Mouse (Mus musculus) heart, postnatal 4 days (tissue): ENCODE data around the gene Sdf4. TPM values are rescaled to one million over a fixed set of nuclear protein-coding genes. Genes with fewer than 3 reads are reported as not detected.

Source experiments
- DNase-seq: peaks from one replicate; pipeline ENCODE4 v3.0.0; 2021
- total RNA-seq, 2 experiments: library from RNA; stranded (reverse); gene quantifications; 2 replicates each; pipeline ENCODE4 v1.2.3; 2021

Sdf4 gene
- total RNA-seq, 2 experiments from 2014 or later = 107 to 109 TPM

DNA sequence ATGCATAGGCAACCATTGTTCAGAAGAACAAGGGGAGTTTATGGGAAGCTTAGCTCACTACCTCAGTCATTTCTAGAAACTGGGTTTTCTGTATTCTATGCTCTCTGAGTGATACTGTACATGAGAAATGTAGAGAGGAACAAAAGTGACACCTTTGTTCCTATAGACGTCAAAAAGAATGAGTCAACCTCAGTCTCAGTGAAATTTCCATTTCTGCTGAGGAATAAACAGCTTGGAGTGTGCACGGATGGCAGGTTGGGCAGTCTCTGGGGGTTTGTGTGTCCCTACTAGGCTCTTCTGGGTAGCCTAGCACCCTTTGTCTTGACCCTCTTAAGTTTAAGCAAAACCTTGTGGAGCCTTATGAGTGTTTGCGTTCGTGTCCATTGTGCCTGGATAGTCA lies 15.7 kb downstream of the Sdf4 start:
- DNase-seq = no peak

DNA sequence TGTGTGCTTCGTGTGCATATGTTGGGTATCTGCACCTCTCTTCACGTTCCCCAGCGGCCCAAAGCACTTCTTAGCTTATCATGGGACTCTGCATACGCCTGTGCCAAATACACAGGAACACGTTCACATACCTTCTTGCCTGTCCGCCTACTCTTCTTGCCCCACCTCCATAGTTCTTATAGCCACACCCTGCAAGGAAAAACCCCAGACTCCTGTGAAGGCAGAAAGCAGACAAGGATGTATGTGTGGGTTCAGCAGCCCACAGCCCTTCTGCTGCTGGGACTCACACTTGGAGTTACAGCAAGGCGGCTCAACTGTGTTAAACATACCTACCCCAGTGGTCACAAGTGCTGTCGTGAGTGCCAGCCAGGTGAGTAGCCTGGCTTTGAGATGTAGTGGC lies 21.0 kb downstream of the Sdf4 start, which contains the start of gene Tnfrsf4:
Gene Tnfrsf4, plus strand, starts transcription at position 207 of the 400 bp plus-strand sequence.
- DNase-seq = no peak

DNA sequence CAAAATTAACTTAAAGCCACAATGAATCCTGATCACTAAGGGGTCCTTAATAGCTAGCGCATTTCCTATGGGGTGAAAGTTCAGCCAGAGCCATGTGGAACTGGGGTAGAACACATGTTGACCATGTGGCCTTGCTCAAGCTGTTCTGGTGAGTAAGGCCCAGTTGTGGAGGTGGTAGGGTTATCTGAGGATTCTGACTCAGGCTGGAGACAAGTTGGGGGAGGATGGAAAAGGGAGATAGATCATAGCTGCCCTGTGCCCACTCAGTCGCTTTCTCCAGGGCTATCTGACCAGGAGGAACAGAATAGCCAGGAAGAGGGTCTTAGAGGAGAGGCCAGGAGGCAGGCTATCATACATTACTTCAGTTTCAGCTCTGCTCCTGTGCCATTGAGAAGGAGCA lies 21.8 kb downstream of the Sdf4 start:
- no peak for DNase-seq

DNA sequence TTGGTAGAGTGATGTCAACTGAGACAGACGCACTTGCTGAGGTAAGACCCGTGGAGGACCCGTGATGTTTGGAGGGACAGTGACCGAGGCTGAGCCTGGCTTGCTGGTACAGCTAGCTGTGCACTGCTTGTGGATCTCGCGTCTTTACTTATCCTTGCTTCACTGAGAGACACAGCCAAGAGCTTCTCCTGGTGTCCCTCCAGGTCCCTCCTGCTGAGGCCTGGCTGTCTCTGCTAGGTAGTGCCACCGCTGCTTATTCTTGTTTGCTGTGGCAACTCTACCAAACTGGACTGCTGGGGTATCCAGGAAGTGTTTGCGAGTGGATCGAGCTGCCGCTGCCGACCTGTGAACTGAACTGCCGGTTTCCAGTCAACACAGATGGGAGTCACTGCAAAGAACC lies 27.1 kb downstream of the Sdf4 start:
- DNase-seq = no peak

DNA sequence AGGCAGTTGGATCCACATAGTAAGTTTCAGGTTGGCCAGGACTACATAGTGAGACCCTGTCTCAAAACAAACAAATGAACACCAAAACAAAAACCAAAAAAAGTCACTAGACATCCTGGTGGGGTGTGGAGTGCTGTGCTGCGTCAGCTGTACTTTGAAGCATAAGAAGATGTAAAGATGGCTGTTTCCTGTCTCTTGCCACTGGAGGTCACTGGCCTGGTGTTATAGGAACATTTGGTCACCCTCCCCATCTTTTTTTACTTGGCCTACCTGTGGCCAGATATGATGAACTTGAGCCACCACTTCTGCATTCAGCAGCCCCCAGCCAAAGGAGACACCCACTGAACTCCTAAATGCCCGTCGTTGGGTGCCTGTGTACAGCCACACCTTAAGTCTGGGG lies 28.7 kb downstream of the Sdf4 start:
- no peak for DNase-seq

DNA sequence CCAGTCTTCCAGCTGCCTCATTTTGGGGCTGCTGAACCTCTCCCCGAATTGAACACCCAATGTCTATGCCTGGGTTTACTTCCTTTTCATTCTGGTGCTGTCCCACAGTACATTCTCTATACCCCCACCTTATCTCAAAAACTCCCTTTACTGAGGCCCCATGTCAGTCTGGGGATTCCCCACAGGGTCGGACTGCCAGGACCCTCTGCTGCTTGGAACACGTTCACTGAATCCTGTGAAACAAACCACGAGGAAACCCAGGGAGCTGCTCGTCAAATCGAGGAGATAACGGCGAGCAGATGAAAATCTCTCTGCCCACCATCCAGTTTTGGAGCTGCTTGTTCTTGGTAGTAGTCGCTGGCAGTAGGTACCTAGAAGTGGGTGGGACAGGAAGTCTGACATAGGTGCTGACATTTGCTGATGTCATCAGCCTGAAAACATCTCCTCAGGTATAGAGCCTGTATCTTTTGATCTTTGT lies 29.3 kb downstream of the Sdf4 start:
- DNase-seq = no peak

DNA sequence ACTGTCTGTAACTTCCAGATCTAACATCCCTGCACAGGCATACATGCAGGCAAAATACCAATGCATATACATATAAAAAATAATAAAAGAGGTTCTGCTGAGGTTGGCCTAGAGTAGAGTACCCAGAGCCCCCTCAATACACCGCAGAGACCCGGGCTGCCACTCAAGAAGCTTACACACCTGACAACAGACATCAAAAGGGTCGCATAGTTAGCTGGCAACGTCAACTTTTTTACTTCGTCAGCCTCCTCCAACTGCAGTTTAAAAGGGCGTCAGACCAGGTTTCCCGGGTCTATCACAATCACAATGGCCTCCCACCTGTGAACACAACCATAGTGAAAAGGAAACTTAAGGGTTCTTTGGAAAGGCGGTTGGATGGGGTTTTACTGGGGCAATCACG lies 30.8 kb downstream of the Sdf4 start:
- DNase-seq = no peak

DNA sequence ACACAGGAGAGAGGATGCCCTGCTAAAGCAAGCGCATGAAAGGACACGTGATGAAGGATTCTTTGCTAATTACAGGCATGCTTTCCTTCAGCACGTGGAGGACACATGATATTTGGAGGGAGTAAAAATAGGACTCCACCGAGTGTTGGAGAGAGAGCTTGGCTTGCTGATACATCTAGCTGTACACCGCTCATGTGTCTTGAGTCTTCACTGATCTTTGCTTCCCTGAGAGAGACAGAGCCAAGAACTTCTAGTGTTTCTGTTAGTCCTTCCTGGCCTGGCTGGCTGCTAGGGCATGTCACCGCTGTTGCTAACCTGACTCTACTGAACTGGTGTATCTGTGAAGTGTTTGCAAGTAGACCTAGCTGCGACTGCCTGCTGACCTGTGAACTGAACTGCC lies 31.5 kb downstream of the Sdf4 start:
- no peak for DNase-seq

DNA sequence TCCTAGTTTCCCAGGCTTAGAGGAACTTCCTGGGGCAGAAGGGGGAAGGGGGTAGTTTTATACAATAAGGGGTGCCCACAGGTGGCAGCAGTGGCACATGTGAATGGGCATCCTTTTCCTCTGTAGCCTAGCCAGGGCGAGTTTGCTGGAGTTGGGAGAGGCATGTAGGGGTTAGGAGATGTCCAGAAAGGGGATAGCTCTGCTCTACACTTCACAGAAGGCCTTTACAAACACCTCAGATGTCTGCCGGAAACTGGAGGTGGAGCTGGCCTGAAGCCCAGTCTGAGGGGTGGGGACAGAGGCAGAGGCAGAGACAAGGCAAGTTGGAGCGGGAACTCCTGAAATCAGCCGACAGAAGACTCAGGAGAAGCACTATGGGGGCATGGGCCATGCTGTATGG lies 33.3 kb downstream of the Sdf4 start, which contains the start of gene Tnfrsf18:
Gene Tnfrsf18, plus strand, starts transcription at position 152 of the 400 bp plus-strand sequence.
- DNase-seq = peak; percentile 70

DNA sequence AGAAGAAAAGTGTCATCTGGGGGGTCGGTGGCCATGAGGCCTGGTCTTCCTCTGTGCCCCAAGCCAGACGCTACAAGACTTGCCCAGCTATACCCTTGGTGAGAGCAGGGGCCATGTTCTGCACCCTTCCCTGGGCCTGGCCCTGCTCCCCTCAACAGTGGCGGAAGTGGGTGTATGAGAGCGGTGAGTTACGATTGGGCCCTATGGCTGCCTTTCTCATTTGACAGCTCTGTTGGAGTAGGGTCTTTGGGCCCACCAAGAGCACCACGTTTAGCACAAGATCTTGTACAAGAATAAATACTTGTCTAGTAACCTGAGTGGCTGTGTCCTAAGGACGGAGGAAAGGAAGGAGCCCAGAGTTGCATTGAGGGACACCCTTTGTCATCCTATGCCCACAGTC lies 35.9 kb downstream of the Sdf4 start:
- no peak for DNase-seq

DNA sequence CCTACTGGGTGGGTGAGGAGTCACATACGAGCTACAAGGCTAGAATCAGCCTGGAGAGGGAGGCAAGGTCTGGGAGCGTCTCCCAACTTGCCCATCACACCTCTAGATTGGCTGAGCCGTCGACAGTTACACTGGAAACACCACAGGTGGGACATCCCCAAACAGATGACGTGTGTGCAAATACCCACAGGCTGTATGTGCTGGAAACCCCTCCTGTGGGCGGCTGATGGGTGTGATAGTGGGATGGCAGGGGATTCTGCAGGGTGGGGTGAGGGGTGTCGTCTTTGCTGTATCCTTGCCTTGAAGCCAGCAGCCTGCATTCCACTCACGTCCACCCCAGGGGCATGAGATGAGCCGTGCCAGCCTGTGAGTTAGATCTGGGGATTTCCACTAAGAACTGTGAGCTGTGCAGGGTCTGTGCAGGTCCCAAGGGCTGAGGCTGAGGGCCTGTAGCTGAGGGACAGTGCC lies 38.0 kb downstream of the Sdf4 start:
- DNase-seq = no peak

DNA sequence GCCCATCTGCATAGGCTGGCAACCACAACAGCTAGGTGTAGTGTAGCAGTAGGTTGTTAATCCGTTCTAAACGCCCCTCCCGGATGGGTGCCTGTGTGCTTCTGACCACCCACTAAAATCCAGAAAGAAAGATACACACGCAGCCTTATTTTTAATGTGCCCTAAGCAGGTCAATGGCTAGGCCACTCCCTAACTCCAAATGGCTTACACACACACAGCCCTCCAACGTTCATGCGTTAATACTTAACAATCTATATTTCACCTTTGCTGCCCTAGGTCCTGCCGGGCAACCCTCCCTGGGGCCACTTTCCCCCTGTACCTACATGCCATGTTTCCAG lies 38.6 kb downstream of the Sdf4 start:
- no peak for DNase-seq

DNA sequence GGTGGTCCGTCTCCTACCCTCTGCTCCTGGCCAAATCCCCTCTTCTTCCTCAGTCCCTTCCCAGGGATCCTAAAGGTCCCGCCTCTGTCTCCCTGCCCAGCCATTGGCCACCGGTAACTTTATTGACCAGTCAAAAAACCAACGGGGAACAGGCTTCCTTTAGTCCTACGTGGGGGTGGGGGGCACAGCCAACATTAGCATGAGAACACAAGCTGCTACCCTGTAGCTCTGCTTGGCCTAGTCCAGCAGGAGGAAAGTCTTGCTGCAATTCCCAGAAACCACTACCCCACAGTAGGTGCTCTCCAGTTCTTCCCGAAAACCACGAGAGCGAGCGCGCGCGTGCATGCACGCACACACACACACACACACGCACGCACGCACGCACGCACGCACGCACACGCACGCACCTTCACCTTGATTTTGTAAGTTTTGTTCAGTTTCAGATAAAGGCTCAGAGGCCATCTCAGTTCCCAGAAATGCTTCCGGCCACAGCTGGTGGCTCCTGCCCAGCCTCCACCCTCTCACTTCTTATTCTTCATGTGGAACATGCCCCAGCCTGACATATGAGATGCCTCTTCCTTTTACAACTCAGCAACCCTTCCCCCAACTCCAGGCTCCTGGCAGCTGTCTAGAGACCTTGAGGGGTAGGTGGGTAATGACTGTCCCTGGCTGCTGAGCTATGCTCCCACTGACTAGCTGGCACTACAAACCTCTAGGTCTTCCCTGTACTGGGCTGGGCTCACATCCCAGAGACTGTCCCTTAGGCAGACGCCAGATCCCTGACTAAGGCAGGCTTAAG lies 39.1 kb downstream of the Sdf4 start:
- peak; percentile 82 for DNase-seq

DNA sequence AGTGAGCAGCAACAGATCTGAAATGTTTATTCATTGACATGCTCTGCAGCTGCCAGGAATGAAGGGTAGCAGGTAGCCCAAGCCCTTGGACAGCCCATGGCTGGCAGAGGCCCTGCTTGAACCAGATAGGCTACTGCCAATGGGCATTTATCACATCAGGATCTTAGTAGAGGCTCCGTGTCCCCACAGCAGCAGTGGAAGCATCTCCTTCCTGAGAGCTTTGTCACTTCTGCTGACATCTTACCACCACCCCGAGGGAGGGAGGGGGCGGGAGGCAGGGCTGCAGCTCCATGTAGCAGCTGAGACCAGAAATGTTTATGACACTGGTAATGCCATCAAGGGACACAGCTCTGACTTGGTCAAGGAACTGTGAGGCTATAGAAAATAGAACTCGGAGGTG lies 40.2 kb downstream of the Sdf4 start:
- no peak for DNase-seq

DNA sequence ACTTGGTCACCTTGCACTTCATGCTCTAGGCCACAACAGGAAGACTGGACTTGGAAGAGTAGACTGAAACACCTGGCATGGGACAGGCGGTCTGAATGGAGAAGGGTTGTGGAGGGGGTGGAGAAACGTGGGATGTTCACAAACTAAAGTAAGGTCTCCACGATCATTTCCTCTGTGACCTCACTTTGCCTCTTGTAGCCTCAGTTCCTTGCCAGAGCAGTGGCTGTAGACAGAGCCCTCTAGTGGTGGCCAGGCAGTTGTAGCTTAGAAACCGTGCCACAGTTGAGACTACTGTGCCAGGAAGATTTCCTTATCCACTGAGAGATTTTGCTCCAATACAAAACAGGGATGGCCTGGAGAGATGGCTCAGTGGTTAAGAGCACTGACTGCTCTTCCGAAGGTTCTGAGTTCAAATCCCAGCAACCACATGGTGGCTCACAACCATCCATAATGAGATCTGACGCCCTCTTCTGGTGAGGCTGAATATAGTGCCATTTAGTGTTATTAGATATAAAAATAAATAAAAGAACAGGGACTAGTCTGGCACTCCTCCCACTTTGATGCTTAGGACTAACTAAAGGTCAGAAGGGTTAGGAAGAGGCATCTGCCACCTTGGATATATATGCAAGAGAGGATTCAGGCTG lies 40.9 kb downstream of the Sdf4 start:
- peak; percentile 56 for DNase-seq

DNA sequence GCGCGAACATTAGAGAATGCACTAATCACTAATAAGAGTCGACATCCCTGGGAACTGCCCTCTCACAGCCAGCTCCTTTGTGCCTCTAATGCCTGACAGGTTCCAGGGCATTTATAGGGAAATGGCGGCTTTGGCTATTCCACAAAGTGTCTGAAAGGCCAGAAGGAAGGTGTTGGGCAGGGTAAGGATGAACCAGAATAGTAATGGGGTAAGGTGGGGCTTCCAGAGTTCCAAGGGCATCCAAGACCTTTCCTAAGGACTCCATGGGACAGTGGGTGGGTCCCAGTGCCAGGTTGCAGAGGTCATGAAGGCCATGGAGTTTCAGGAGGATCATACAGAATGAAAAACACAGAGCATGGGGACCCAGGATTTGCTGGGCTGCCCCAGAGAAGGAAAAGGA lies 41.6 kb downstream of the Sdf4 start:
- no peak for DNase-seq

DNA sequence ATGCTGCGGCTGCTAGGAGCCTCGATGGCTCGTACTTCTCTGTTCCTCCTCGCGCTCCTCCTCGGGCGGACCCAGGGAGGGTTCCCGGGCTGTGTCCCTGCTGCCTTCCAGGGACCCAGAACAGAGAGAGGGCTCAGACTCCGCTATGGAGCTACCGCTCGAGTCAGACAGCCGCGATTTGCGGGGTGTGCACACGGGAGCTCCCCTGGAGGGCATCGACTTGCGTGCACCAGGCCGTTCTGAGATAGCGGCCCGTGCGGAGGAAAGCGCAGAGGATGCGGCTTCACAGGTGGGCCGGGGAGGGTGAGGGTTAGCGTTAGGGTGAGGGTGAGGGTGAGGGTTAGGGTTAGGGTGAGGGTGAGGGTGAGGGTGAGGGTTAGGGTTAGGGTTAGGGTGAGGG lies 42.2 kb downstream of the Sdf4 start:
- DNase-seq = no peak

DNA sequence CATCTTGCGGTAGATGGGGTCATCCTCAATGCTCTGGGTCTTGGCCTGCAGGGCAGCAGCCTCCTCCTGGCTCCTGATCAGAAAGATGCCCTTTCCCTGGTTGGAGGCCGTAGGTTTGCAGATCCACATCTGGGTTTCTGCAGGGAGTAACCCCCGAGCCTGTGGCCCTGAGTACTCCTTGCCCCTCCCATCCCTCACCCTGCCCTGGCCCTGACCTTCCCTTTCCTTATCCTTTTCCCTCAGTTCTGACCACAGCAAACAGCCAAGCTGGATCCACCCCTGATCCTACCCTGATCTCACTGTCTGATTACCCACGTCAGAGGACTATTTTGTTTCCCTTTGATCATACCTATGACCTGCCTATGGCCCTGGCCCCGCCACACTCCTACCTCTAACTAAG lies 52.1 kb downstream of the Sdf4 start:
- no peak for DNase-seq

DNA sequence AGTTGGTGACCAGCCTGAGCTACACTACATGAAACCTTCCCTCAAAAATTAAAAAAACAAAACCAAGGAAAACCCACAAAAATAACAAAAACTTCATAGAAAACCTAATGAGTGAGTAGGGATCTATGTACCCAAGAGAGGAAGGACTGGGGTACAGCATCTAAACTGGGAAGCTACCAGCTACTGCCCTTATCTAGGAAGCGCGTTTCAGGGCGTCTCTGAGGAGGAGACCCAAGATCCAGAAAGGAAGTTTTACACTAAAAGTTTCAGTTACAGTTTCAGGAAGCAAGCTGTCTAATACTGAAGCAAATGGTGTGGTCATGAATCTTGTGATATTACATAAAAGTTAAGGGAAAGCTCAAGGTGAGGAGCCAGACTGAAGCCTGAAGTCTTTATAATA lies 57.1 kb downstream of the Sdf4 start:
- DNase-seq = no peak

DNA sequence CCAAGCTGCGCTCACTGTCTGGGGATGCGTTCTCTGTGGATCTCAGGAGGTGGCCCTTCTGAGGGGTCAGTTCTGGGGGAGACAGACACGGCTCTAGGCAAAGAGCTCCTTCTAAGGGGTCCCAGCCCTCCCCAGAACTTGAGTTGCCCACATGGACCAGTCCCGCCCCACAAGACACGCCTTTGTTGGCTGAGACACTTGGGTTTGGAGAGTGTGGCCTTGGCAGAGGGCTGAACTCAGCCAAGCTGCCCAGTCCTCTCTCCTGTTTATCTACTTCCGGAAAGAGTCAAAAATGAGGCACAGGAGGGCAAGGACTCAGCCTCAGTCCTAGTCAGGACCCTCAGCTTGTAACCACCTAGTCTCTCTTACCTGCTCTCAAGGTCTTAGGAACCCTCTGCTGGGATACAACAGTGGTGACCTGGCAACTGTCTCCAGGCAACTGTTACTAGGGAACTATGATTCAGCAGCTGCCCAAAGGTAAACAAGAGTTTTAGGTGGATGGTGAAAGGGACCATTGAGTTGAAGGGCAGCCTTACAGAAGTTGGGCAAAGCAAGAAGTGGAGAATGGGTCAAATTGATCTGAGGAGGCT lies 57.8 kb downstream of the Sdf4 start:
- DNase-seq = no peak

DNA sequence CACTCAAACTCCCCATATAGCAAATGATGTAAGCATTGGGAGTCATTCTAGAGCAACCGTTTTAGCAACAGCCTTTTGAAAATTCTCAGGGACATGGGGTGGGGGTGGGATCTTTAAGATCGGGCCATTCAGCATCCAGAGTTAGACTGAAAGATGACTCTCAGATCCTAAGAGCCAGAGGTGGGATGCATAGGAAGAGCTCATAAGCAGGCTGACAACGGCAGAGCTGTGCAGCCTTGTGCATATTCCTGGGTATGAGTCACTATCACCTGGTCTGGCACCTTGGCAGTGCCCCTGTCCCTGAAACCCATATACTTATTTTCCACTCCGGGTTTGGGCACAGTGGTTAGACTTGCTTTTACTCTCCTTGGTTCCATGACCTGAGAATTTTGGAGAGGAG lies 60.4 kb downstream of the Sdf4 start:
- no peak for DNase-seq

DNA sequence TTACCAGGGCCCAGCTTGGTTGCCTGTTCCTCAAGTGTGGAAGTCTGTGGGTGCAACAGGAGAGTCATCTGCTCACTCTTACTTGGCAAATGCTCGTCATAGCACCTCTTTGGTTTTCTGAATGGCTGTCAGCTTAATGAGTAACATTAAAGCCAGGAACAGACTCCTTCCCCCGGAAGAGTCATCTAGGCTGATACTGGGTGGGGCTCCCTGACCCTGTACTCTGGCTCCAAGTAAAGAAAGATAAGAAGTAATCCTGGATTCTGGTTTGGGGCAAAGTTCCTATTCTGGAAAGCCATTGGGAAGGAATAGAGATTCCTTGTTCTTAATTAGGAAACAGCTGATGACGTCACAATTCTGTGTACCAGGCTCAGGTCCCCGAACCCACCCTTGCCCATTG lies 61.5 kb downstream of the Sdf4 start:
- DNase-seq = no peak

DNA sequence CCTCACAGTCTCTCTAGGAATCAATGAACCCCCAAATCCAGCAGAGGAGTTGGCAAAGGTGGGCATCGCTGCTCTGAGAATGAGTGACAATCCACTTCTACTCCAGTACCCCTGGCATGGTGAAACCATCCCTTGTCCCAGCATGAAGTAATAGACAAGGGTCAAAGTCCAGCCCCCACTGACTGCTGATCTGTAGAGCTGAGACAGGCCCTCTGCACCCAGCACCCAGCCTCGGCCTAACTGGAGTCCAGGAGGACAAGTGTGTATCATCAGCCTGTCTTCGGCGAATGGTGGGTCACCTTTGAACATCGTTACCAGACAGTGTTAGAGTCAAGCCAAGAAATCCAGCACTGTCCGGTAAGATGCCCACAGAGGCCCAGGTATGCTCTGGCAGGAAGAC lies 61.9 kb downstream of the Sdf4 start:
- DNase-seq = no peak

DNA sequence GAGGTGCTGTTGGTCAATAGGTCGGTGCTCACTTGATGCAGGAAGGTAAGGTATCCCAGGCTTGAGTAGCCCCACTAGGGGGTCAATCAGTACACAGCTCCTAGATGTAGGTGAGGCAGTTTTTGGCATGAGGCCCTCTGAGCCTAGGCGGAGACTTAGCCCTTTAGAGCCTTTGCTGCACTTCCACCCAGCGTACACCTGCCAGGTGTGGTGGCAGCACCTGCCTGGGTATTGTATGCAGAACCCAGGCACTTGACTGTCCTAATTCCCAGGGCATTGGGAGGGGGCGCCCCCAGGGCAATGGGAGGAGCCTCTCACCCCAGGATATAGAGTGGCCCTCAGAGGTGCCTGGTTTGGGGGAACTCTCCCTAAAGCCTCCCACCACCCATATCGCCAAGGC lies 62.5 kb downstream of the Sdf4 start:
- DNase-seq = no peak
